Mouse (Mus musculus) cerebellum, adult 11-12 months (tissue): ENCODE measurements around the gene Acvr1.
A peak's percentile ranks its signal among the peaks of the same experiment; 100 is the strongest.

Experiments
- DNase-seq: peaks from one replicate; pipeline ENCODE4 v3.0.0; 2022

Gene Acvr1

GRCm38 (mm10) chr2:58567066-58567810 is at the start of gene Acvr1, which contains the start of gene Upp2:
Gene Acvr1 (minus strand): TSS chr2:58567157.
Gene Upp2 (plus strand): TSS chr2:58567298.
- peak; percentile 92 for DNase-seq

DNA sequence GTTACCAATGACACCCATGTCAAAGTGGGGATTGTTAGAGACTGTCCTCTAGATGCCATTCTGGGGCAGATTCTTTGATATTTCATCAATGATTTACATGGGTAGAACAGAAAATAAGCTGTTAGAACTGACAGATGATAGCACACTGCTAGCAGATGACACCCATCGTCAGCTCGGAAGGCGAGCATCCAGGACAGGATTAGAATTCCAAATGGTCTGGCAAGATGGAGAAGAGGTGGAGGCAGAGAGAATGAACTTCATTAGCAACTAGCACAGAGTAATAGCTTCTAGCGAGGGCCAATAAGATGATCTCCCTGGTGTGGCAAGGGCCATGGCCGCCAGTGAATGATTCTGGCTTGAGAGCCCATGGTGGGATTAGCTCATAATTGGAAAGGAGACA is 48.8 kb upstream of the Acvr1 start:
- DNase-seq: no peak

DNA sequence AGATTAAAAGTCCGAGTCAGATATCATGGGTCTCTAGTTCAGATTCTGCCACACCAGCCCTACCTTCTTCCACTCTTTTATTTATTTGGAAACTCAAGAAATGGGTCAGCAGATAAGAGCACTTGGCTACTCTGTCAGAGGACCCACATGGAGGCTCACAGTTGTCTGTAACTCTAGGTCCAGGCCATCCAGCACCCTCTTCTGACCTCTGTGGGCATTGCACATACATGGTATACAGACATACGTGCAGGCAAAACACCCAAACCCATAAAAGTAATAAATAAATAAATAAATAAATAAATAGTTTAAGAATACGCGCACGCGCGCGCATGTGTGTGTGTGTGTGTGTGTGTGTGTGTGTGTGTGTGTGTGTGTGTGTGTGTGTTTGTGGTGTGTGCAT is 47.9 kb upstream of the Acvr1 start:
- DNase-seq: no peak

DNA sequence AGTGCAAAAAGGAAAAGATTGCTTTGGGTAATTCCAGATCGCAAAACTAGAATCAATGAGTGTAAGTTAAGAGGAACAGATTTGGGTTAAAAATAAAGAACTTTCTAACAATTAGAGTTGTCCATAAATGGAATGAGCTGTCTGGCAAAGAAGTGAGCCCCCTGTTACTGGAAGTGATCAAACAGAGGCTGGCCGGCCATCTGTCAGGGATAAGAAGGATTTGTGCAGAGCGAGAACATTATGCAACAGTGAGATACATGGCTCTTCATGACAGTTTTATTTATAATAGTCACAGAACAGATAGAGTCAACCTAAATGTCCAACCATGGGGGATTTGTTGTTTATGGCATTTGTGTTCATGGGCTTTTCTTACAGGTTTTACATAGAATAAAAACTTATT is 46.8 kb upstream of the Acvr1 start:
- DNase-seq: peak; percentile 18

DNA sequence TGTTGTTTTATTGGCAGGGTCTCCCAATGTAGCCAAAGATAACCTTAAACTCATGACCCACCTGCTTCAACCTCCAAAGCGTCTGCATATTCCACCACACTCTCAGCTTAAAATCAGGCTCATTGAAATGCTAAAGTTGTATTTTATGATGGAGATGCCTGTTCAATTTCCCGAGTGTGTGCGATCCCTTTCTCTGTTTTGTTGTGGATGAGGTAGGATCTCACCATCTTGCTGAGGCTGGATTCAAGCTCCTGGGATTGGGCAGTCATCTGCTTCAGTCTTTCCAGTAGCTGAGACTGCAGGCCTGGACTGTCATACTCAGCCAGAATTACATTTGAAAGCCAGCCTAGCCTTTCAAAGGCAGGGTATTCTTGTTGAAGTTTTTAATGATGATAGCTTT is 37.8 kb upstream of the Acvr1 start:
- no peak for DNase-seq

DNA sequence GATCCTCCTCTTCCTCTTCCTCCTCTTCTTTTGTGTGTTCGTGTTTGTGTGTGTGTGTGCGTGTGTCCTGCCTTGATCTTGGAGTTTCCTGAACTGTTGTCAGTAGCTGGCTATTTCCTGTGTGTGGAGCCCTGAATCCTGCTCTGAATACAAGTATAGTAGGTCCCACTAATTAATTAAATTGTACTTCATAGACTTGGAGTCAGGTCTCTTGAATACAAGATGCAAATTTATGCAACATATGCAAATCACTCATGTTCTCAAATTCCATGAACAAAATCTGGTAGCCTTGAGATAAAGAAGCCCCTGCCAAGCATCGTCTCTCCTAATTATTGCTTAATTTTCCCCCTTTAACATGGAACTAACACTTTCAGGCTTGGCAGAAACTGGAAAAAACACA is 36.4 kb upstream of the Acvr1 start:
- no peak for DNase-seq

DNA sequence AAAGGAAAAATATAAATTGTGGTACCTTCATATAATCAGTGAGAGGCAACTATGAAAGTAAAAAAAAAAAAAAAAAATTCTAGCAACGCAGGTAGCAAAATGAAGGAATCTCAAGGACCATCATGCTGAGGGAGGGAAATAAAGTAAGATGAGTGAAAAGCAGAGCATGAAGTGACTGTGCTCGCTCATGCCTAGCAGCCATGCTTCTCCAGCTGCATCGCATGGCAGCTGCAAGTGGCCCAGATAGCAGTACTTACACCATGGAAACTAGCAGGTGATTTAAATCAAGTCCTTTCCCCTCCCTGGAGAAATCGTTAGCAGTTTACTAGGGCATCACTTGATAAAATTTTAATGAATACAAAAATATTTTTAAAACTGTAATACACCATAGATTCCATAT is 34.4 kb upstream of the Acvr1 start:
- DNase-seq: no peak

- DNase-seq: no peak
Observed at GRCm38 (mm10) chr2:58599639-58600038, 32.7 kb upstream of the Acvr1 start.

DNA sequence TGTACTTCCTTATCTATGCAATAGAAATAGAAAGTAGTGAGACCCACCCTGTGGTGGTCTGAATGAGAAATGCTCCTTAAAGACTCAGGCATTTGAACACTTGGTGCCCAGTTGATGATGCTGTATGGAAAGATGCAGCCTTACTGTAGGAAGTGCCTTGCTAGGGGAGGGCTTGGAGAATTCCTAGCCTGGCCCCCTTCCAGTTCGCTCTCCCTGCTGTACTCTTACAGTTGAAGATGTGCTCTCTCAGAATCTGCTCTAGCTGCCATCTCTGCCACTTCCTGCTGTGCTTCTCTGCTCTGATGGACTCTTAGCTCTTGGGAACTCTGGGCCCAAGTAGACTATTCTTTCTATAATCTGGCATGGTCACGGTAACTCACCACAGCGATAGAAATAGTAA is 30.6 kb upstream of the Acvr1 start:
- peak; percentile 29 for DNase-seq

GRCm38 (mm10) chr2:58596774-58597342 is 29.9 kb upstream of the Acvr1 start:
- DNase-seq: peak; percentile 83

- DNase-seq: no peak
Observed at GRCm38 (mm10) chr2:58595350-58595749, 28.4 kb upstream of the Acvr1 start.

- no peak for DNase-seq
Observed at GRCm38 (mm10) chr2:58590055-58590454, 23.1 kb upstream of the Acvr1 start.

DNA sequence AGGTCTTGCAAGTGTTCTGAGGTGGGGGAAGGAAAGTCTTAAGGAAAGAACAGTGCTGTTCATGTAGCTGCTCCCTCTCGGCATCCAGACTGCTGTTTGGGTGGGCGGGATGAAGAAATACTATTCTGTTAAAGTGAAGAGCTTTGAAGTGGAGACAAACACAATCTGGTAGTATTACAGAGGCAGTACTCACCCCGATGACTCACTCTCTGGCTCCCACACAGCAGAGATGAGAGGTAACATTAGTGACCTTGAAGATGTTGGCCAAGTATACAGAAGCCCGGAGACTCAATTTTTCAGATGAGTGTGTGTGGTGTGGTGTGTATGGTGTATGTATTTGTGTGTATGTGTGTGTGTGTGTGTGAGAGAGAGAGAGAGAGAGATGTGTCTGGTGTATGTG is 22.7 kb upstream of the Acvr1 start:
- no peak for DNase-seq

DNA sequence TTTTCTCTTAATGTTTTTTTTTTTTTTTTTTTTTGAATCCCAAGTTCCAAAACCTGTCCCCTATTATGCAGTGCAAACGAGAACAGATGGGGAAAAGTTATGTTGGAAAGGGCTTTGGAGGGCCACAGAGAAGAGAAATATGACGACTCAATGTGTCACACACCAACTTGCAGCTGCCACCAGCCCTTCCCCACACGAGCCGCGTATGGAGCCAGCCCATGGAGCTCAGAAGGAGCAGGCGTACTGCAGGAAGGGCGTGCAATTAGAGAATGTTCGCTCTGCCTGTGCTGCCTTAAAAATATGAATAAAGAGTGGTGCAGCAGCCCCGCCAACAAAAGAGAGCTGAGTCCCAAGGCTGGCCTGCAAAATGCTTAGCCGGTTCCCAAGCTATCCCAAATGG is 19.4 kb upstream of the Acvr1 start:
- DNase-seq: no peak

DNA sequence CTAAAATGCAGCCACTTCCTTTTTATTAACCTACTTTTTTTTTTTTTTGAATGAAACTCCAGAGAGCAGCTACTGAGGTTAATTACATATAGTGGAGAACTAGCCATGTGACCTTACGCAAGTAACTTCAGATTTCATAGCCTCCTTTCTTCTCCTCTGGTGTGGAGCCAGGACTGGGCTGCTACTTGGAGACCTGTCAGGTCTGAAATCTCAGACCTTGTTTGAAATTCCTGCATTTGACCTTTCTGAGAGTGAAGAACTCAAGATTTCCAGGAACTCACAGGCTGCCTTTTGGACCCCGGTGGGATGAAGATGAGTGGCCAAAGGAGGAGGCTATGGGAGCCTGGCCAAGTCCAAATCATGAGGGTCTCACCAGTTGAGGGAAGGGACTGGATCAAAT is 7.2 kb upstream of the Acvr1 start:
- no peak for DNase-seq

DNA sequence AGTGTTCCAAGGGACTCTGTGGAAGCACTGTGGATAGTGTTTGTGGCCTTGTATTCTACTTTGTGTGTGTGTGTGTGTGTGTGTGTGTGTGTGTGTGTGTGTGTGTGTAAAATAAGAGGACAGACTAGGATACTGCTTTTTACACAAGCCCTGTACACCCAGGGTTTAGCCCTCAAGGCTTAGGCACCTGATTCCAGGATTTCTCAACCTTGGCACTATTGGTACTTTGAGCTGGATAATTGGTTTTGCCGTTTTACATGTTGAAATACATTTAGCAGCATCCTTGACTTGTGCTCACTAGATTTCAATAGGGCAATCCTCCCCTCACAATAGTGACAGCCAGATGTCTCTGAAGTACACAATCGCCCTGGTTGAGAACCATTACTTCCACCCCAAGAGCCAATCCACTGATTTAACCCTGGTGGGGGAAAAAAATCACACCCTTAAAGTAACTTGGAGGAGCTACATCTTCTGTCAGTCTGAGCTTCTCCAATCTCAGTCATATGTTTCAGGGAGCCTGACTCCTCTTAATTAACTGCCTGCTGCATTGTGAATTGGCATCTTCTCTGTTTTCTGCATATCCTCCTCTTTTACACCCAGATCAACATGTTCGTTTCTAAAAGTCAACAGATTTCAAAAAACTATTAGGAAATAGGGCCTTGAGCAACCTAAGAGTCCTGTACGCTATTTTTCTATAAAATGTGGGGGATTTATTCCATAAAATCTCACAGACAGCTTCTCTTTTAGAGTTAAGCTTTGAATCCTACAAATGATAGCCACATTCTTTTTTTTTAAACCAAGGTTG is 2.1 kb upstream of the Acvr1 start:
- DNase-seq: no peak

DNA sequence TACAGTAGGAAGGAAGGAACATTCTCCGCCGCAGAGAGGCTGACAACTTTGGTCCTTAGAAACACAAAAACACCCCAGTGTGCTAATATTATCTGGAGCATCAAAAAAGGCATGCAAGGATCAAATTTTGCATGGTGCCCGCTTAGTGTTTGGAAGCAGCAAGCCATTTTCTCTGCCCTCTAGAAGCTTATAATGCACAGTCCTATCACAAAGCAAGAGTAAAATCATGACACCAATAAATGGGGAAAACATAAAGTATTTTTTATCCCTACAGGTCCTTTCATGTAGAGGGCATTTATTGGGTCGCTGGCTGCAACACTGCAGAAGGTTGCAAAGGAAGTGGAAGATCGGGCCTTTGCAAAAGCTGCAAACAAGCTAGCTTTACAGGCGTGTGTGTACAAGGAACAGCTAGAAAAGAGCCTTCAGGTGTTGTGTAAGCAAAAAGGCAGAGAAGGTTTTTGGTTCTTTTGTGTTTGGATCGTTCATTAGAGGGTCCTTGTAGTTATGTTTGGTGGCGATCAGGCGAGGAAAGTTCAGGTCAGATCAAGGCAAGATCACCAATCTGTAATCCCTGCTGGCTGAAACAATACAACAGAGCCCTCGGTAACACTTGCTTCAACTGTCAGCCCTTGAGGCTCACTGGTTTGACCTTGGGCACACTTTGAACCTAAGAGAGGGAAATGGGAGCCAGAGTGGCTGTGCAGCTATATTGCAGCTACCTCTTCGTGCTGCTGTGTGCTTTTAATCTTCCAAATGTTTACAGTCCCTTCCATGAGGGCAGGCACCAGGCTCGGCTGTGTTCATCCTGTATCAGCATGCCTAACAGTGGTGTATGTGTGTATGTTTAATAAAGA is 1.1 kb upstream of the Acvr1 start:
- DNase-seq: peak; percentile 31

- peak; percentile 80 for DNase-seq
Observed at GRCm38 (mm10) chr2:58566410-58567065, 419 bp downstream of the Acvr1 start.

DNA sequence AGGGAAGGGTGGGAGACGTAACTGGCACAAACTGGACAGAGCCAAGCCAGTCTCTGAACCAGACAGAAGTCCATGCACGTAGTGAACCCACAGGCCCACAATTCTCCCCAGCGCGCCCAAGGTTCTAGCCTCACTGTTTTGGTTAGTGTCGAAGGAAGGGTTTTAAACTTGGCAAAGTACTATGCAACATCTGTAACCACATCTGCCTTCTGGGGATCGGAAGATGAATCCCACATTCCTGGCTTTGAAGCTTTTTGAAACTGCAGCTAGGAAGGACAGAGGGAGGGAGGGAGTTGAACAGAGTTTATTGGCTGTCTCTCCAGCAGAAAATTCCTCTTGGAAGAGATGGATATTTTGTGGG is 928 bp downstream of the Acvr1 start:
- DNase-seq: peak; percentile 55

DNA sequence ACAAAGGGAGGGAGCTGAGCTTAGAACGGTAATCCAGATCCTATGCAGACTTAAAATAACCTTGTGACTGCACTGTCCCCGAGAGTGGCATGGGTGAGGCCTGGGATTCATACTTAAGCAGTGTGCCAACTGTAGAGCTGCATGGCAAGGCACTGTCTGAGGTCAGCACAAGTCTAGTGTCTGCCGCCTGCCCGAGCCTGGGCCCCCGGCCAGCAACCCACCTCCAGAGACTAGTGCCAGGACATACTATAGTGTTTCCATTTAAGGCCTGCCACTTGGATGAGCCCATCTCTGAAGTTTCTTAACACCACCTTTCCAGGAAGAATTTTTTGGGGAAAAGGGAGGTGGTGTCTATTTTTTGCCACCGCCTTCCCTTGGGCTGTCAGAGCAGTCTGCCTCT is 1.7 kb downstream of the Acvr1 start:
- peak; percentile 74 for DNase-seq

DNA sequence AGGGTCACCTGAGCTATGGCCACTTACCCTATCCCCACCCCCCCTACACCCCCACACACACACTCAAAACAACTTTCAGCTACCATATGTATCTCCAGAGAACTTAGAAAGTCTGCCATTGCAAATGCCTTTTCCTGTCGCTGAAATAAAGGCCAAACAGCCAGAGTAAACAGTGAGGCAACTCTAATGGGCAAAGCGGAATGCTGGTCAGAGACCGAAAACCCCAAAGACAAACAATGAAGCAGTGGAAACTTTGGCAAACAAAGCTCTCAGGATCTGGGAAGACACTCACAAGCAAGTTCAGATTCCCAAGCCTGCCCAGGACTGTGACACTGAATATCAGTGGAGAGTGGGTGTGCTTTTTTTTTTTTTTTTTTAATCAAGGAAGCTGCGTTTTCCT is 4.8 kb downstream of the Acvr1 start:
- no peak for DNase-seq

GRCm38 (mm10) chr2:58557045-58557845 is 9.7 kb downstream of the Acvr1 start:
- DNase-seq: no peak
